ENCODE assay signal across 8 mouse cellular contexts in the genomic region with DNA sequence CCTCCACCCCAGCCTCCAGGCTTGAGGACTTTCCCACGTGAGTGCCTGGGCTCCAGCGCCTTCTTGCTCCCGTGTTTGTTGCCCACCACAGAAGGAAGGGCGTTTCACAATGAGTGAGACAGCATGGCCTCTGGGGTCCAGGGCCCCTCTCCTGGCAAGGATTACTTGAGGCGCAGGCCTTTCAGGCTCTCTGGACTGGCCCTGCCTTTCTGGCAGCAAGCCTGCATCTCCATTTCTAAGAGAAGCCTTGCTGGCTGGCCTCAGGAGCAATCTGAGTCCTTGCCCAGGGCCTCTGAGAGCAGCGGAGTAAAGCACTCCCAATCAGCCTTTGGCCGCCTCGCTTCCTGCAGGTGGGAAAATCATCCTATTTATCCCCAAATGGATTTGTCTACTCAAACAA.
DNase-seq lines count a peak whose midpoint lies in the region; ATAC-seq and TF ChIP-seq lines count a peak whose summit lies in the region.

No protein-coding gene starts in this region.

- no peaks in the 10 kb centered on the region for H3K27me3 ChIP-seq in forebrain, embryonic 16.5 days (replicated peaks; ENCODE audit: control insufficient read depth, insufficient read depth, low read length)
- H3K27me3 ChIP-seq in stomach, embryonic 15.5 days (replicated peaks) = 0 out of 2 replicates have a peak, but pooled peaks cover 3% of the 10 kb centered on the region
- H3K27me3 ChIP-seq in thymus, adult 2 months (ENCODE audit: control insufficient read depth, insufficient read depth, low read length) = no peaks in the 10 kb centered on the region

- H3K9me3 ChIP-seq in forebrain, embryonic 16.5 days (ENCODE audit: control insufficient read depth, low read length) = no peaks in the 10 kb centered on the region
- H3K9me3 ChIP-seq in stomach, embryonic 15.5 days = no peaks in the 10 kb centered on the region

- H3K9ac ChIP-seq in forebrain, embryonic 16.5 days (replicated peaks; ENCODE audit: low read depth, low read length) = no peak overlapping the region
- H3K9ac ChIP-seq in stomach, embryonic 15.5 days = no peak overlapping the region

- no peak for TF ChIP-seq CTCF in lung, adult 2 months (IDR thresholded peaks at IDR 0.05; ENCODE audit: insufficient read depth, low read length)
- TF ChIP-seq CTCF in thymus, adult 2 months (IDR thresholded peaks at IDR 0.05; ENCODE audit: borderline replicate concordance, control insufficient read depth, extremely low read depth, insufficient read depth, low read length, poor library complexity) = no peak

- 32% methylated on average over 8 of the region's 8 CpGs for WGBS in forebrain, embryonic 16.5 days
- WGBS in lung, adult 2 months = 58% methylated on average over 8 of the region's 8 CpGs
- 47% methylated on average over 8 of the region's 8 CpGs for WGBS in stomach, embryonic 15.5 days
- WGBS in thymus, adult 2 months = 84% methylated on average over 8 of the region's 8 CpGs

- H3K4me2 ChIP-seq in forebrain, embryonic 16.5 days (ENCODE audit: low read length) = no peak overlapping the region
- no peak overlapping the region for H3K4me2 ChIP-seq in stomach, embryonic 15.5 days

- peak; percentile 72 for ATAC-seq in forebrain, embryonic 16.5 days
- ATAC-seq in stomach, embryonic 15.5 days (ENCODE audit: insufficient read depth, low FRiP score, low read depth) = no peak

- TF ChIP-seq POLR2A in lung, adult 2 months (IDR thresholded peaks at IDR 0.05; ENCODE audit: borderline replicate concordance, extremely low read depth, low read depth, low read length) = no peak
- TF ChIP-seq POLR2A in thymus, adult 2 months (IDR thresholded peaks at IDR 0.05; ENCODE audit: control insufficient read depth, extremely low read depth, insufficient read depth, low read length, poor library complexity) = no peak

- peak; percentile 50 to 54 for DNase-seq in right cerebral cortex, postnatal 10 days (ENCODE audit: low spot score in 2 of 2)
- no peak for DNase-seq in right cerebral cortex, postnatal 25 days
- peak; percentile 21 for DNase-seq in heart, postnatal 25 days (ENCODE audit: low spot score)
- peak; percentile 33 for DNase-seq in lung, adult 2 months
- DNase-seq in thymus, adult 2 months = no peak
- DNase-seq in frontal cortex, postnatal 10 days (ENCODE audit: low spot score in 2 of 2) = no peak

- no peaks in the 10 kb centered on the region for H3K36me3 ChIP-seq in forebrain, embryonic 16.5 days (ENCODE audit: control insufficient read depth, insufficient read depth)
- H3K36me3 ChIP-seq in stomach, embryonic 15.5 days = no peaks in the 10 kb centered on the region
- H3K36me3 ChIP-seq in thymus, adult 2 months (ENCODE audit: control insufficient read depth, insufficient read depth, low read length) = no peaks in the 10 kb centered on the region

- H3K4me3 ChIP-seq in forebrain, embryonic 16.5 days (replicated peaks; ENCODE audit: low read length) = no peak overlapping the region
- no peak overlapping the region for H3K4me3 ChIP-seq in lung, adult 2 months (replicated peaks; ENCODE audit: extremely low read depth, low read depth, low read length)
- H3K4me3 ChIP-seq in stomach, embryonic 15.5 days (replicated peaks) = no peak overlapping the region
- no peak overlapping the region for H3K4me3 ChIP-seq in thymus, adult 2 months (ENCODE audit: control insufficient read depth, insufficient read depth, low read length)

- H3K27ac ChIP-seq in forebrain, embryonic 16.5 days (ENCODE audit: low read length) = peak overlapping the region; percentile 48; the same call in 1 of the 2 replicates
- H3K27ac ChIP-seq in stomach, embryonic 15.5 days = peak overlapping the region; percentile 75
- no peak overlapping the region for H3K27ac ChIP-seq in thymus, adult 2 months (ENCODE audit: control insufficient read depth, insufficient read depth, low read length)

- peaks cover 8% of the 10 kb centered on the region; the same call in 1 of the 2 replicates for H3K4me1 ChIP-seq in forebrain, embryonic 16.5 days (replicated peaks; ENCODE audit: control insufficient read depth, insufficient read depth, low read length)
- peaks cover 5% of the 10 kb centered on the region for H3K4me1 ChIP-seq in lung, adult 2 months (ENCODE audit: control insufficient read depth, insufficient read depth, low read length)
- H3K4me1 ChIP-seq in stomach, embryonic 15.5 days = 0 out of 2 replicates have a peak, but pooled peaks cover 2% of the 10 kb centered on the region
- H3K4me1 ChIP-seq in thymus, adult 2 months (replicated peaks; ENCODE audit: control insufficient read depth, insufficient read depth, low read length) = no peaks in the 10 kb centered on the region

- intact Hi-C loops in heart, postnatal 25 days (cut with DNase I) = no loop called here

Comparison
In these comparisons a context has a peak if more than half of its experiments do, and no peak if none do; other contexts are left out.
1. DNase-seq: peak in right cerebral cortex, postnatal 10 days (2 of 2), heart, postnatal 25 days (single experiment) and lung, adult 2 months (single experiment); none in right cerebral cortex, postnatal 25 days (single experiment), thymus, adult 2 months (single experiment) and frontal cortex, postnatal 10 days (0 of 2).